Mouse (Mus musculus) heart, adult 2 months (tissue): Measurements from ENCODE around the gene Eva1a.
A peak's percentile ranks its signal among the peaks of the same experiment; 100 is the strongest.

ENCODE experiments used
- CTCF ChIP-seq: fragments of 200-600 bp; IDR thresholded peaks from 2 replicates; pipeline ENCODE4 v1.8.1; 2022; ENCODE audit warnings: antibody characterized with exemption, mild to moderate bottlenecking, moderate library complexity
- EP300 ChIP-seq: fragments of 200-500 bp; IDR thresholded peaks from 2 replicates; pipeline ENCODE4 v1.6.1; 2011; ENCODE audit warnings: low read depth, low read length, control low read depth; ENCODE audit not compliant: insufficient read depth
- POLR2A ChIP-seq: fragments of 200-500 bp; IDR thresholded peaks from 2 replicates; pipeline ENCODE4 v1.6.1; 2011; ENCODE audit warnings: mild to moderate bottlenecking, low read depth, low read length, control low read depth; ENCODE audit not compliant: insufficient read depth

- TF ChIP-seq CTCF (peak; percentile 70), POLR2A (no peak), EP300 (no peak)
These were observed 78.7 kb downstream of the Eva1a start for GRCm38 (mm10) chr6:82119322-82120162.
